Mouse (Mus musculus) gastrocnemius, postnatal 36 days (tissue): Measurements from ENCODE around the gene Zkscan7. TPM values are rescaled to one million over a fixed set of nuclear protein-coding genes. Genes with fewer than 3 reads are reported as not detected.
"Not testable (repeated sequence)": the region's sequence is repeated elsewhere in the genome, so short reads cannot be mapped to it uniquely, and the experiment has no call there.

ENCODE experiments used
- DNase-seq, 2 experiments: peaks; one replicate each; pipeline ENCODE4 v3.0.0; 2022
- intact Hi-C: fragments of 180-260 bp; cut with DNase I; formaldehyde crosslinking; loops from one replicate; pipeline ENCODE4 v1.15.1; 2025
- long read RNA-seq, 2 experiments: library from polyadenylated mRNA; stranded (forward); transcript quantifications; one replicate each; pipeline ENCODE4 v2.0.0; 2021
- total RNA-seq, 2 experiments: library from RNA; stranded (reverse); gene quantifications; 2 replicates each; pipeline ENCODE4 v1.2.3; 2021

The Zkscan7 gene
- 1 to 10 TPM; 3.3 to 3.4 TPM for total RNA-seq
- long read RNA-seq, experiment 1, partial matches to known transcripts, result 0 of 2 reads
- long read RNA-seq, experiment 1, other reads (novel, unspliced or antisense), result 2 of 2 reads
- long read RNA-seq, experiment 2, partial matches to known transcripts, result 0 of 1 reads
- long read RNA-seq, experiment 2, other reads (novel, unspliced or antisense), result 1 of 1 reads

DNA sequence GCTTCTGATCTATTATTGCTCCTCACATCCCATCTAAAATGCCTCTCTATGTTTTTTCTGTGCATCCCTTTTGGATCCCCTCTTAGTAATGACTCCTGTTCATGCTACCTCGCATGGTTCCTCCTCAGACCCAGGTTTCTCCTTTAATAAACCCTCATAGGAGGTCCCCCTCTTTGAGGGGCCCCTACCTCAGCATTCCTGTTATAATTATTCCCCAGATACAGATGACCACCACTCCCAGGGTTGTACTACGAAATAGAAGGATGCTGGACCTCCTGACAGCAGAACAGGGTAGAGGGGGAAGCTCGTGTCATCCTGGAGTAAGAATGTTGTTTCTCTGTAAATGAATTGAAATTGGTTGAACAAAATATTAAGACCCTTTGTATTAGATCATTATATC, at the start of gene Zkscan7:
TSS of gene Zkscan7 (plus strand) at position 301 of the 400 bp plus-strand sequence.
- DNase-seq, result no peak
- intact Hi-C loops, result no loop called here

DNA sequence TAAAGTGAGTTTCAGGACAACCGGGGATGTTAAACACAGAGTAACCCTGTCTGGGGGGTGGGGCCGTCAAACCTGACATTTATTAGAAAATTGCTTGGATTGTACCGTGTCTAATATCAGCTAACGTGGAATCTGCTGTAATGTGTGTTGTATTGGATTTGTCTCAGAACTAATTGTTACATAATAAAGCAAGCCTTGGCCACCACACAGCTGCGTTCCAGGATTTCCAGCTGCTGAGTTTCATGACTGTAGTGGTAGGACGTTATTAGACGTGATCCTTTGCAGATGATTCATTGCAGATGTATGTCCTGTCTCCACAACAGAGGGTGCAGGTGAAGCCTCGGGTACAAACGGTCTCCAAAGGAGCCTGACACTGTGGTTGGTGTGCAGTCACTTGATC, 49.4 kb upstream of the Zkscan7 start:
- intact Hi-C loops, result no loop called here

DNA sequence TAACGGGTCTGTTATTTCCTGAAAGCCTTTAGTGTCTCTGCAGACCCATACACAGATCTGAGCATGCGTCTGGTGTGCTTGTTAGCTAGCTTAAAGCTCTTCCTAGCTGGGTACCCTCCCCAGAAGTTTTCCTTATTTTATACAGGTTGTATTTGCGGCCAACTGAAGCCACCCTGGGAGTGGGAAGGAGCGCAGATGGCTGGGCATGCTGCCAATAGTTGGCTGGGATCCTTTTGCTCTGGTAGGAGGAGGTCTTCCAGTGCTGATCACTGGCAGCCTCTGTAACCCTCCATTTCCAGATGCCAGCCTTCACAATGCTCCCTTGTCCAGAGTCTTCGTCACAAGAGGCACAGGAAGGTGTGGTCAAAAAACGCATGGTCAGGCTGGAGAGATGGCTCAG, 48.7 kb upstream of the Zkscan7 start:
- no peak for DNase-seq
- intact Hi-C loops, result no loop called here

More for the DNA sequence above, 49.4 kb upstream of the Zkscan7 start:
- DNase-seq, result no peak

DNA sequence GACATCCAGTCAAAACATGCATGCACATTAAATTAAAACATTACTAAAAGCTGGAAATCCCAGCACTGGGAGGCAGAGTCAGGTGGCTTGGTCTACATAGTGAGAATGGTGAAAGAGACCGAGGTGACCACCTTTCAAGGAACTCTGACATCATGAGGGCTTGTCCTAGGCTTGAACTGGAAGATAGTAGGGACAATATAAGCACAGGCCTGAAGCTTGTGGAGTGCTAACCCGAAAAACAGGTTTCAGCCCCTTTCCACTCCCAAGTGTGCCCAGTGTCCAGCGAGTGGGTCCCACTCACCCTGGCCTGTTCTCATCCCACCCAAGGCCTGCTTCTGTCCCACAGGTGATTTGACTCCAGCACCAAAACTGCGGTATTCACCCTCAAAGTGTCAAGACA, 48.3 kb upstream of the Zkscan7 start:
- intact Hi-C loops, result no loop called here
- DNase-seq, result no peak

DNA sequence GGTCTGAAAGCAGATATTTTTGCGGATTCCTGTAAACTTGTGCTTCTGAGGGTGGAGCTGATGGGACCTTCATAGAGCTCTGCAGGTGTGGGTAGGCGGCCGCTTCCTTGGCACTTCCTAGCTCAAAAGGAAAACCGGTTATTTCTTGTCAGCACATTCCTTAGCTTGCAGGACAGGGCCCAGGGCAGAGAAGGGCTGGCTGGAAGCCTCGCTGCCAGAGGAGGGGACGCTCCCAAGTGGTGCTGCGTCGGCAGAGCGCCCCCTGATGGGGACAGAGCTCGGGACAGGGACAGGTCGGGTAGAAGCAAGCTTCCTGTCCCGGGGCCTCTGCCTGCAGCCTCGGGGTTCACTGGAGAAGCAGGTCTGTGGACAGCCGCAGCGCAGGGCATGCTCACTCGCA, 47.8 kb upstream of the Zkscan7 start:
- intact Hi-C loops, result no loop called here
- peak in 1 of 2 experiments; percentile 5 for DNase-seq

DNA sequence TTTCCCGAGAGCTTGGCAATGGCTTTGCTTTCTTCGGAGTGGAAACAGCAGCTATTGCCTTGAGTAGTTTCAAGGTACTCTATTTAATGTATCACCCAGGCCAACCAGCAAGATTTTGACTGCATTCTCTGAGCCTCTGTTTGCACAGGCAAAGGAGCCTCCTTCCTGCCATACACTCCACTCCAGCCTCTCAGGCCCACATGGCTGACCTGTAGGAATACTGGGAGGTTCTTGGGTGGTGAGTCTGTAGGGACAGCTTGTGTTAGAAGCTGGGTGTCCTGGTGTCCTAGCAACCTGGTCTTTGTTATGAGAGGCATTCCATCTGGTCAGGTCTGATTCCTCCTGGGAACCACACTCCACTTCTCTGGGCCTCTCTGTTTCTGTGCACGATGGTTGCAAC, 41.7 kb upstream of the Zkscan7 start, which contains the start of gene Gm35549:
TSS of gene Gm35549 (minus strand) at position 276 of the 400 bp plus-strand sequence.
- intact Hi-C loops, result no loop called here
- DNase-seq, result no peak

DNA sequence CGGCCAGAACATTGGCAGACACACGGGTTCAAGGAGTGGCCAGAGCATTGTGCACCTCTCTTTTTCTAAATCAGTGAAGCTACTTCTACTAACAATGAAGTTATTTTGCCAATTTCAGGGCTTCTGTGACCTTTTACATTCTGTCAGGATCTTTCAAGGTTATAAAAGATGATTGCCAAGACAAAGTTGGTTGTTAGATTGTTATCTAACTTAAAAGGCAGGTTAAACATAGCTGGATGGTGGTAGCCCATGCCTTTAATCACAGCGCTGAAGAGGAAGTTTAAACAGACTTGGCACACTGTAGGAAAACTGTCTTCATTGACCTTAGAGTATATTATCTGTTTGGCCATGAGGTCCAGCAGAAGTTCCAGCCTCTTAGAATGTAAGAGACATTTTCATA, 39.9 kb upstream of the Zkscan7 start:
- DNase-seq, result no peak
- intact Hi-C loops, result no loop called here

DNA sequence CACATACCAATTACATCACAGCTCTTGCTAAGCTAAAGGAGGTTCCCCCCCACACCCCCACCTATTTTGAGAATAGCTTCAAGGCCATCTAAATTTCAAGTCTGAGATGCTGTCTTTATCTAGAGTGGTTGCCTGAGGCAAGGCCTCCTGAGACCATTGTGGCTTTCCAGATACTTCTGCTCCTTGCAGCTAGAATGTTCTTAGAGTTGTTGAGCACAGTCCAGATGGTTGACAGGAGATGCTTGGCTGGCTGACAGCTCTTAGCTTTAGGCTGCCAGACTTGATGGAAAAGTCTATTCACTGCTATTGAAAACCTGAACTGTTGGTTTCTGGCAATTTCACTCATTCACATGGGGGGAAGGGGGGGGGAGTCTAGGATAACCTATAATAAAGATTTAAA, 39.3 kb upstream of the Zkscan7 start:
- intact Hi-C loops, result no loop called here
- DNase-seq, result peak in 1 of 2 experiments; percentile 10

DNA sequence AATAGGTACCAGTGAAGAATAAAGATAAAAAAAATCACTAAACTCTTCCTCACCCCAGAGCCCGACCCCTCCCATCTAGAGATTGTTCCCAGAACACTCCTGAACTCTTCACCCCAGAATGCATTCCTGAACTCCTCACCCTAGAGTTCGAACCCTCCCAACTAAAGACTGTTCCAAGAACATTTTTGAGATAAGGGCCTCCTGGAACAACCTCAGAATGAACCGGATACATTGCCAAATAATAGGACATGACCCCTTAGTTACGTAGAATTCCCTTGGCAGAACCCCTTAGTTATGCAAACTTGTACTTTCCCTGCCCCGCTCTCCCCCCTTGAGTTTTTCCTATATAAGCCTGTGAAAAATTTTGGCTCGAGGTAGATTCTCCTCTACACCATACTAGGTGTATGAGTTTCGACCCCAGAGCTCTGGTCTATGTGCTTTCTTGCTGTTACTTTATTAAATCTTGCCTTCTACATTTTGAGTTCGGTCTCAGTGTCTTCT, 37.6 kb upstream of the Zkscan7 start:
- intact Hi-C loops, result not testable (repeated sequence)

DNA sequence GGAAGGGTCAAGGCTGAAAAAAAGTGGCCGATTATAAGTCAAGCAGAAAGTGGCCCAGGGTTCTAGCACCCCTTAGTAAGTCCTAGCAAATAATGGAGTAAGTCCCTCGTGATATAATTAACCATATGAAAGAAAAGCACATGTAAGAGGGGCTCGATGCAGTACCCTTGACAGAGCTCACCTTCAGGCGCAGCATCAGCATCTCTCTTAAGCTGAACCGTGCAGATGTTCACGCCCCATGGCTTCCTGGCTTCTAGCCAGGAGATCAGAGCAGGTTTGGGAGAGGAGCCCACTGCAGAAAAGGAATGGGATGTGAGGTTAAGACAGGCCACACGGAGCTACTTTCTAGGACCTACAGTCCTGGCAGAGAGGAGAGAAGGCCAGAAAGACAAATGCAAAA, 31.0 kb upstream of the Zkscan7 start:
- DNase-seq, result no peak
- intact Hi-C loops, result no loop called here

More for the DNA sequence above, 37.6 kb upstream of the Zkscan7 start:
- not testable (repeated sequence) for DNase-seq

DNA sequence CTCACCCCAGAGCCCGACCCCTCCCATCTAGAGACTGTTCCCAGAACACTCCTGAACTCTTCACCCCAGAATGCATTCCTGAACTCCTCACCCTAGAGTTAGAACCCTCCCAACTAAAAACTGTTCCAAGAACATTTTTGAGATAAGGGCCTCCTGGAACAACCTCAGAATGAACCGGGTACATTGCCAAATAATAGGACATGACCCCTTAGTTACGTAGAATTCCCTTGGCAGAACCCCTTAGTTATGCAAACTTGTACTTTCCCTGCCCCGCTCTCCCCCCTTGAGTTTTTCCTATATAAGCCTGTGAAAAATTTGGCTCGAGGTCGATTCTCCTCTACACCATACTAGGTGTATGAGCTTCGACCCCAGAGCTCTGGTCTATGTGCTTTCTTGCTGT, 30.3 kb upstream of the Zkscan7 start:
- DNase-seq, intact Hi-C loops: not testable (repeated sequence)

DNA sequence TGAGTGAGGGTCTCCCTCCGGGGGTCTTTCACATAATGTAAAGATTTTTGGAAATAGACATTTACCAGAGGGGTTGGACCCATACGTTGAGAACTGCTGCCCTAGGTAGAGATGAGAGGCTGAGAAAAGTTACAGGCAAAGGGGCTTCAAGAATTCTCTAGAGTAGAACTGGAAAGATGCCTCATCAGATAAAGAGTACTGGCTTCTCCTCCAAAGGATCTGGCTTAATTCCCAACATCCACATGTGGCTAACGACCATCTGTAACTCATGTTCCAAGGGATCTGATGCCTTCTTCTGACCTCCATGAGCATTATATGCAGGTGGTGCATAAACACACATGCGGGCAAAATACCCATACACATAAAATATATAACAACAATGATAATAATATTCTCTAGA, 29.9 kb upstream of the Zkscan7 start:
- DNase-seq, result no peak

DNA sequence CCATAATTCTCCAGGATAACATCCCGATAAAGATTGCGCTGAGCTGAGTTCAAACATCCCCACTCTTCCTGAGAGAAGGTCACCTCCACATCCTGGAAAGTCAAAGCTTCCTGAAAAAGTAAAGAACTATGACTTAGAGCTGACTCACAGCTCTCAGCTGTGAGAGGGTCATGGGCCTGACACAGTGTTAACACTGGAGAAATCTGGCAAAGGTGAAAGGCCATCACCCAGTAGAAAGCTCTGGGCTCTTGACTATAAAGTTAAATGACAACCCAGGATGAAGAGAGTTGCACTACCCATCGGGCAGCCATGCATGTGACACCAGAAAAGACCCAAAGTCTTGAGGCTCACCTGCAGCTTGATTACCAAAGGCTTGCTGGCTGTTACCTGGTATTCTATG, 28.8 kb upstream of the Zkscan7 start:
- DNase-seq, result no peak
- intact Hi-C loops, result no loop called here

More for the DNA sequence above, 29.9 kb upstream of the Zkscan7 start:
- intact Hi-C loops, result no loop called here

DNA sequence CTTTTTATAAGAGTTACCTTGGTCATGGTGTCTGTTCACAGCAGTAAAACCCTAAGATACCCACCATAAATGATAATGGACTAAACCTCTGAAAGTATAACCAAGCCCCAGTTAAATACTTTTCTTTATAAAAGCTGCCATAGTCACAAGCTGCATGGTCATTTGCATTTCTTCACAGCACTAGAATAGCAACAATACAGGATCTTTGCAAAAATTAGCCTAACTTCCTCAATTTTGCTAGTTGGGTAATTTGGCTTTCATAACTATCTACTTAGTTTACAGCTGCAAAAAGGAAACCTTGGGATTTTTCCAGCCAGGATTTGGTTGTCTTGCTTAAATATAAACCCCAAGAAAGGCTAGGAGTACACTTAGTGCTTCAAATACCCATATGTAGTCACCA, 24.7 kb upstream of the Zkscan7 start:
- no peak for DNase-seq
- intact Hi-C loops, result no loop called here

DNA sequence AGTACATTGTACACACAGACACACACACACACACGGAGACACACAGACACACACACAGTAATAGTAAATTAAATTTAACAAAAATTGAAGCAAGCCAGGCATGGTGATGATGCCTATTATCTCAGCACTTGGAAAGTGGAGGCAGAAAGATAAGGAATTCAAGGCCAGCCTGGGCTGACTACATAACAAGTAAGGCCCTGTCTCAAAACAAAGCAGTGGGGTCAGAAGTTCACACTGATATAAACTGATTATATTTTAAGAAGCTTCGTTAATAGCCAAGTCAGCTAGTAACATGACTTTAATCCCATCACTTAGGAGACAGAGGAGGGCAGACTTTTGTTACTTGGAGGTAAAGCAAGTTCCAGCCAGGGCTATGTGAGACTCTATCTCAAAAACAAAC, 21.8 kb upstream of the Zkscan7 start:
- no peak for DNase-seq
- intact Hi-C loops, result no loop called here

DNA sequence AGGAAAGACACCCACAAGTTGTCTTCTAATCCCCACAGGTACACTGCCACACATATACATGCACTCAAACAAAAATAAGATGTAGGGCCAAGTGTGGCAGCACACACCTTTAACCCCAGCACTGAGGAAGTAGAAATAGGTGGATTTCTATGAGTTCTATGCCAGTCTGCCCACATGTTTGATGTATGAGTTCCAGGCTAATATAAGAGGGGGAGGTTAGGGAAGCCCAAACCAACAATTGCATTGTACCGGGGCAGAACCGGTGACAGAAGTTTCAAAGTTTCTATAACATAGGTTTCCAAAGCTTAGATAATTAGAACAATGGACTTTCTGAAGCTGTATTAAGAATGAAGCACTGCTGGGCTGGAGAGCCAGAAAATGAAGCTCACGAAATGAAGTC, 20.6 kb upstream of the Zkscan7 start:
- DNase-seq, result no peak
- intact Hi-C loops, result no loop called here

DNA sequence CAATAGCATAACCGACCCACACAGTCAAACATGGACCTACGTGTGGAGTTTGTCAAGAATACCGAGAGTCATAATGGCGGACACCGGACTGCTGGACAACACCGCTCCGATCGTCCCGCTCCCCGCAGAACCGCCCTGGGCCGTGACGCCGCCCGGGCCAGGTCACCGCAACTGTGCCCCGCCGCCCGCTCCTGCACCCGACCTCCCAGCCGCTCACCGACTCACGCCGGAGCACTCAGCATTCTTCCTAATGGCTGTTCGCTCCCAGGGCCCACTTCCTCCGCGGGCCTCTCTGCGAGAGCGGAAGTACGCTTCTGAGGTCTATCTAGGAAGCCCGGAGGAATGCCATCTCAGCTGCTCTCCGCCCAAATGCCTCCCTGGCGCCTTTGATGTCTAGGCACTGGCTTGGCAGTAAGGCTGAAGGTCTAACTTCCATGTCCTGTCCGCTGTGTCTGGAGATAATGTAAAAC, 19.8 kb upstream of the Zkscan7 start, which contains the start of gene Zfp445:
TSS of gene Zfp445 (minus strand) at position 310 of the 470 bp plus-strand sequence.
- intact Hi-C loops, result no loop called here
- peak; percentile 63 to 71 for DNase-seq

DNA sequence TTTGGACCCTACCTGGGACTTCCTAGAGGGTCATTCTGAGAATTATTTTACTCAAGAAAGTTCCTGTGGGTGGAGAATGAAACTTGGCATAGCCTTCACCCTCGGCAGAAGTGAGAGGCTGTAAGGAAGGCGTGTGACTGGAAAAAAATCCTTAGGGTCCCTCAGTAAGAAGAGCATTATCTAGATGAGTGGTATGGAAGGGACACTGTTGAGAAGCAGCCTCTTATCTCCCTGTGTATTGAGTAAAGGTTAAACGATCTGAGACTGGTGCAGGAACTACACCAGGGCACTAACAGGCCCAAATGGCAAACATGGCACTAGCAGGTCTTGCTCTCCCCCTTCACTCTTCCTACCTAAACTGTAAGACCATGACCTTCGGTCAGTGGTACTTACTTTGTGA, 19.3 kb upstream of the Zkscan7 start:
- intact Hi-C loops, result no loop called here
- no peak for DNase-seq

DNA sequence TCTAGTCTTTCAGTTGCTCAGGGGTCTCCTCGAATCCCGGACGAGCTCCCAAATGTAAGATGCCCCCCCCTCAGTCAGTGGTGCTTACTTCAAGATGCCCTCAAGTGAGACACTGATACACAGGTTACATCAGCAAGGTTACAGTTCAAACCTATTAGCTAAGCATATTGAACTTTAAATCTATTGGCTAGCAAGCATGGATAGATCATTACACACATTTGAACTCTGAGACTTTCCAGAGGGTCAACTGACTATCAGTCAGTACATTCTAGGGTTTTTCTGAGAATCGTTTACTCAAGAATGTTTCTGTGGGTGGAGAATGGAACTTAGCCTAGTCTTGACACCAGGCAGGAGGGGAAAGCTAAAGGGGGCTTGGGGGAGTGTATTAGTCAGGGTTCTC, 12.9 kb upstream of the Zkscan7 start:
- intact Hi-C loops, result no loop called here
- no peak for DNase-seq

DNA sequence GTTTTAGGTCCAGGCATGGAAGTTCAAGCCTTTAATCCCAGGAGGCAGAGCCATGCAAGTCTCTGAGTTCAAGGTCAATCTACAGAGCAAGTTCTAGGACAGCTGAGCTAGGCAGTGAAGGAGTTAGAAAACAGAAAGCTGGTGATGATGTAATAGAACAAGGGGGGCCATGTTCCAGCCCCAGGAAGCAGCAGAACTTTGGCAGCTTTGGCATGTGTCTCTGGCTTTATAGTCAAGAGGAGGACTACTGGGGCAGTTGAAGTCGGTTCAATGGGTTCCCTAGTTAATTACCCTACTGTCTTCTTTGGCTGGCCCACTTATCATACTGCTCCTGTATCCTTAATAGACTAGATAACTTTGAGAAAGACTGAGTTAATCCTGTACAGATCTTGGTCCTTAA, 10.8 kb upstream of the Zkscan7 start:
- DNase-seq, result no peak
- intact Hi-C loops, result no loop called here

DNA sequence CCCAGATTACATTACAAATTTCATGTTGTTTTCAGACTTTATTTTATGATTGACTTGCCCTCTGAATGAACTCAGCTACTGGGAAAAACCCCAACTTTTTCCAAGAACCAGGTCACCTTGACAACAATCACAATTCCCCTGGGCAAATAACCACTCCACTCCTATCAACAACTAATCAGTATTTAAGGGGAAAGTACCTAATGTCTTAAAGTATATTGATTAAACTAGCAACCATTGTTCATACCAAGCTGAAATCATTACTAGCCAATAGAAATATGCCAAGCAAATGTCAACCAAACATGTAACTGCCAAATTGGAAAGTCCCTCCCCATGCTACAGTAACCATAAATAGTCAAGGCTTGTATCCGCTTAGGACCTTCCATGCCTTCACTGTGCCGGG, 10.3 kb upstream of the Zkscan7 start:
- intact Hi-C loops, result no loop called here
- DNase-seq, result no peak

DNA sequence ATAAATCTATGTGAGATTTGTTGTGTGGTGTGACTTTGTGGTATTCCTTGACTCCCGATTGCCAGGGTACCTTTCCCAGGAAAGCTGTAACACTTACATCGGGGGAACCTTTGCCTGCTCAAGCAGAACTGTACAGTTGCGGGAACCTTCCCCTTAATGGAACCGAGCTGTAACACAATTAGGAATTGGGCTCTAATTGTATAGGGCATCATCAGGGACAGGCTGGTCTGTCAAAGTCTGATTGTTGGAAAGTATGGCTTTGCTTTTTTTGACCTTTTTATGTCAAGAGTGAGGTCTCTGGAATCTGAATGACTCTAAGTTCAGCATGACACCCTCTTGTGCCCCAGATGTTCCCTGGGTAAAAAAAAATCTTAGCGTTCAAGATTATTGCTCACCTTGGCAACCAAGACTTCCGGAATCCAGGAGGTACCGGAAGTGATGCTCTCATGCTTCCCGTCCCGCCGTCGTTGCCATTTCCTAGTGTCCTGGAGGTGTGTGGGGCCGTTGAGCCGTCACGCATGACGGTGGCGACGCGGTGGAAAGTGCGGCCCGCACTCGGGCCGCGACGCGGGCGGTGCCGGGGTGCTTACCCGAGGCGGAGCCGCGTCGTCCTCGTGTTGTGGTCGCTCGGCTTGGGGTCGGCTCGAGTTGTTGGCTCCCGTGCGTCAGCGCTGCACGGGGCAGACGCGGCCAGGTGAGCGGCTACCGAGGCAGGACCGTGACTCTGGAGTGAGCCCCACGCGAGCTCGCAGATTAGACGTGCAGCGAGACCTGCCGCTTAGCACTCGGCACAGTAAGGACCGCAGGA, 1.1 kb downstream of the Zkscan7 start:
- intact Hi-C loops, result no loop called here
- peak; percentile 23 to 29 for DNase-seq
